Mouse (Mus musculus): ENCODE results near the gene Clvs2.

The Clvs2 gene

GRCm38 (mm10) chr10:33624131-33624879 lies at the start of gene Clvs2:
Clvs2 (minus strand) TSS chr10:33624769.
- DNase-seq (ENCODE audit: extremely low spot score, low spot score) = peak; percentile 58

- peak; percentile 54 for DNase-seq (ENCODE audit: extremely low spot score, low spot score)
Observed at GRCm38 (mm10) chr10:33653142-33653541, 28.6 kb upstream of the Clvs2 start.

- DNase-seq (ENCODE audit: extremely low spot score, low spot score) = no peak
Observed at GRCm38 (mm10) chr10:33623577-33623991, 985 bp downstream of the Clvs2 start.

GRCm38 (mm10) chr10:33622700-33623099 lies 1.9 kb downstream of the Clvs2 start:
- DNase-seq (ENCODE audit: extremely low spot score, low spot score) = no peak

- DNase-seq (ENCODE audit: extremely low spot score, low spot score) = no peak
Observed at GRCm38 (mm10) chr10:33616207-33616606, 8.4 kb downstream of the Clvs2 start.

GRCm38 (mm10) chr10:33613197-33613596 lies 11.4 kb downstream of the Clvs2 start:
- DNase-seq (ENCODE audit: extremely low spot score, low spot score) = no peak

- DNase-seq (ENCODE audit: extremely low spot score, low spot score) = no peak
Observed at GRCm38 (mm10) chr10:33592732-33593131, 31.8 kb downstream of the Clvs2 start.

GRCm38 (mm10) chr10:33588800-33589199 lies 35.8 kb downstream of the Clvs2 start:
- no peak for DNase-seq (ENCODE audit: extremely low spot score, low spot score)

GRCm38 (mm10) chr10:33587118-33587517 lies 37.5 kb downstream of the Clvs2 start:
- no peak for DNase-seq (ENCODE audit: extremely low spot score, low spot score)

GRCm38 (mm10) chr10:33558081-33558480 lies 66.5 kb downstream of the Clvs2 start:
- no peak for DNase-seq (ENCODE audit: extremely low spot score, low spot score)

GRCm38 (mm10) chr10:33540331-33540730 lies 84.2 kb downstream of the Clvs2 start:
- DNase-seq (ENCODE audit: extremely low spot score, low spot score) = no peak
